Mouse (Mus musculus) cortical plate, adult 2 months (tissue): ENCODE measurements around the gene Cd160. TPM values are rescaled to one million over a fixed set of nuclear protein-coding genes. Genes with fewer than 3 reads are reported as not detected.

Experiments
- H3K27ac ChIP-seq: fragments of 200-500 bp; 2 replicates; pipeline ENCODE4 v1.5.1; 2012; ENCODE audit warnings: low read length, control low read depth, inconsistent platforms; ENCODE audit not compliant: insufficient read depth
- H3K4me1 ChIP-seq: fragments of 200-500 bp; 2 replicates; pipeline ENCODE4 v1.6.1; 2011; ENCODE audit warnings: low read length; ENCODE audit not compliant: control insufficient read depth, insufficient read depth
- H3K4me3 ChIP-seq: fragments of 200-500 bp; 2 replicates; pipeline ENCODE4 v1.5.1; 2011; ENCODE audit warnings: mild to moderate bottlenecking, low read length, control low read depth; ENCODE audit not compliant: insufficient read depth
- CTCF ChIP-seq: fragments of 200-500 bp; IDR thresholded peaks from 2 replicates; pipeline ENCODE4 v1.5.1; 2011; ENCODE audit warnings: mild to moderate bottlenecking, control low read depth, low read length; ENCODE audit not compliant: insufficient read depth; ENCODE audit errors: extremely low read depth
- POLR2A ChIP-seq: fragments of 200-500 bp; IDR thresholded peaks from 2 replicates; pipeline ENCODE4 v1.6.1; 2011; ENCODE audit warnings: mild to moderate bottlenecking, low read length, control low read depth; ENCODE audit not compliant: insufficient read depth; ENCODE audit errors: extremely low read depth
- polyA plus RNA-seq: library from polyadenylated mRNA; depleted of rRNA; stranded (reverse); fragments of >200 nt; gene quantifications from 2 replicates; pipeline ENCODE4 v1.2.3, GENCODE M21; 2012

Cd160 gene
- polyA plus RNA-seq, 1 experiment = not detected

- H3K27ac ChIP-seq = no peak overlapping the region
- H3K4me3 ChIP-seq = no peak overlapping the region
- no peaks in the 10 kb centered on the region for H3K4me1 ChIP-seq
- TF ChIP-seq POLR2A (no peak), CTCF (peak; percentile 34)
These were observed 16.0 kb downstream of the Cd160 start for GRCm38 (mm10) chr3:96813106-96813505.

DNA sequence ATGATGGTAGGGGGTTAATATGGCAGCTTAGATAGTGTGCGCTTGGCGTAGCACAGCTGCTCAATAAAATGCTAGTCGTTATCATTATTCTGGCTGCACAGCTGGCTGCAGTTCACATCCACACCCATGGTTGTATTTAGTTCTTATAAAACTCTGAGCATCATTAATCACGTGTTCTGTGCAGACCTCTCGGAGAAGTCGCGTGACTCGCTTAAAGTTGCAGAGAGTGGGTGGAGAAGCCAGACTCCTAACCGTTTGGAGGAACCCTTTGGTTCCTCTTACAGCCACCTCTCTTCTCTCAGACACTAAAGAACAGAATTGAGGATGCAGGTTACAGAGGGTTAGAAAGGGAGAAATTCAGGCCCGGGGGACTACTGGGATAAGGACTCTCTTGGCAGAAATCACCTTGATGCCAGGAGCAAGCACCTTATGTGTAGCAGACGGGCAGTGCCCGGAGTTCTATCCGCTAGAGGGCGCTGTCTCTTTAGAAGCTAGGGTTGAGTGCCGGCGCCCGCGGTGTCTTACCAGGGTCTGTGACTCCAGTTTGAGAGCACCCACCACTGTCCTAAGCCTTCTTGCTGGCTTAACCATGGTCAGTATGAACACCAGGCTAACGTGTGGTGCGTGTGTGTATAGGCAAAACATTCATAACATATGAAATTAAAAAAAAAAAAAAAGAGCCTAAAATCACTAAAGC, 16.6 kb downstream of the Cd160 start:
- H3K27ac ChIP-seq = no peak overlapping the region
- no peak overlapping the region for H3K4me3 ChIP-seq
- peak; percentile 47 for TF ChIP-seq CTCF
- TF ChIP-seq POLR2A = no peak
- H3K4me1 ChIP-seq = no peaks in the 10 kb centered on the region

DNA sequence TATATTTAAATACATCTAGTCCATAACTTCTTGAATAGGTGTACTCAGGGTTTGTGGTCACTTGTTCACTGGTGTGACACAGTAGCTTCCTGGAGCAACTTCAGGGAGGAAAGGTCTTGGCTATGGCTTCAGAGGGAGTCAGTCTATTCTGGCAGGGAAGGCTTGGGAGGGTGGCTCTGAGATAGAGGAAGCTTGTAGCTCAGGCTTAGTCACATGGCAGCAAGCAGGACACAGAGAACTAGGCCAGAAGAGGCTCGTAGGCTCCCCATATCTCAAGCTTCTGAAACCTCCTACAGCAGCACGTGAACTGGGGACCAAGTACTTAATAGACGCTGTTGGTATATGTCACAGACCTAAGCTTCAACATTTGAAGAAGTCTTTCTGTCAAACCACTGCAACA, 17.9 kb downstream of the Cd160 start:
- H3K27ac ChIP-seq = no peak overlapping the region
- no peaks in the 10 kb centered on the region for H3K4me1 ChIP-seq
- H3K4me3 ChIP-seq = no peak overlapping the region
- TF ChIP-seq CTCF (no peak), POLR2A (no peak)

GRCm38 (mm10) chr3:96808651-96809050, 20.5 kb downstream of the Cd160 start:
- Histone ChIP-seq H3K4me1 (no peaks in the 10 kb centered on the region), H3K27ac (no peak overlapping the region), H3K4me3 (no peak overlapping the region)
- TF ChIP-seq POLR2A (no peak), CTCF (no peak)

DNA sequence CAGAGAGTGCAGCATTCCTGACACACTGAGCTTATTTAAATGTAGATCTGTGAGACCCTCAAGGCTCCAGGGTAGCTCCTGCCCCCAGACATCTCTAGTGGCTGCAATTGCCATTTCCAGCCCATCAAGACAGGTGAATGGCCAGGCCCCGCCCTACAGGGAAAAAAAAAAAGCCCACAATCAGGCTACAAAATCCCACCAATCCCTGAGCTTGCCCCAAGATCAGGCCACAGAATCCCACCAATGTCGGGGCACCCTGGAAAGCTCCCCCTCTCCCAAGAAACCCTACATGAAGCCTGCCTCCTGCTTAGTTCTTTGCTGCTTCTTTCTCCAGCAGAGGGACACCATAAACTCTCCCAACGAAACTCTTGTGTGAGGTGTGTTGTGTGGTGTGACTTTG, 21.0 kb downstream of the Cd160 start:
- Histone ChIP-seq H3K4me3 (no peak overlapping the region), H3K27ac (no peak overlapping the region), H3K4me1 (no peaks in the 10 kb centered on the region)
- TF ChIP-seq CTCF (no peak), POLR2A (no peak)

DNA sequence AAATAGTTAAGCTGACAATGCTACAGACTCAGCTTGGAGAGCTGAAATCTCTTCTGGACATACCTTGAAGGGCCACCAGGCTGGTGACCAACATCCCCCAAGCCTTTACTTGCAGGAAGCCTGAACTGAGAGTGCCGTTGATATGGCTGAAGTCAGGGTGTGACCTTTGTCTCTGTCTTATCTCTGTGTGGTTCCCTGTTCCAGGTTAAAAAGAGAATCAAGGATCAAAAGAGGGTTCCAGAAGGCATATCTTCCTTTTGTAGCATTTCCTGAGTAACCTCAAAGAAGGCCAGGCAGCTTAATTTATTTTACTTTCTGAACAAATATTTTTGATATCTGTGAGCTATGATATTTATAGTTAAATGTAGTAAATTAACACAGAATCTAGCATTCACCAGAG, 26.9 kb downstream of the Cd160 start:
- Histone ChIP-seq H3K27ac (no peak overlapping the region), H3K4me1 (no peaks in the 10 kb centered on the region), H3K4me3 (no peak overlapping the region)
- no peak for TF ChIP-seq CTCF
- TF ChIP-seq POLR2A = no peak

DNA sequence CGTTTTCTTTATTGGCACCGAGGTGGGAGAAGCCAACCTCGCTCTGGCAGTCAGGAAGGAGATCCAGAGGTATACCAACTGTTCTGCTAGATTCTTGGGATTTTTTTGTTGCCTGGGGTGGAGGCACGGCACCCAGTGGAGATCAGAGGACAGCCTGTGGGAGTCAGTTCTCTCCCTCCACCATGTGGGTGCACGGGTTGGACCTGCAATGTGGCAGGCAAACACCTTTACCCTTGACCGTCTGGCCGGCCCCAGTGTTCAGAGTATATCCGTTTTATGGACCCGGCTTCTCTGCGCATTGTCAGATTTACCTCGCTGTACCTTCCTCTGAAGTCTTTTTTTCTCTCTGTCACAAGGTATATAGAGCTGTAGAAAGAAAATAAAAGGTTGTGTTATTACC, 28.9 kb downstream of the Cd160 start:
- no peak overlapping the region for H3K4me3 ChIP-seq
- no peak overlapping the region for H3K27ac ChIP-seq
- no peak for TF ChIP-seq CTCF
- no peak for TF ChIP-seq POLR2A
- H3K4me1 ChIP-seq = no peaks in the 10 kb centered on the region

DNA sequence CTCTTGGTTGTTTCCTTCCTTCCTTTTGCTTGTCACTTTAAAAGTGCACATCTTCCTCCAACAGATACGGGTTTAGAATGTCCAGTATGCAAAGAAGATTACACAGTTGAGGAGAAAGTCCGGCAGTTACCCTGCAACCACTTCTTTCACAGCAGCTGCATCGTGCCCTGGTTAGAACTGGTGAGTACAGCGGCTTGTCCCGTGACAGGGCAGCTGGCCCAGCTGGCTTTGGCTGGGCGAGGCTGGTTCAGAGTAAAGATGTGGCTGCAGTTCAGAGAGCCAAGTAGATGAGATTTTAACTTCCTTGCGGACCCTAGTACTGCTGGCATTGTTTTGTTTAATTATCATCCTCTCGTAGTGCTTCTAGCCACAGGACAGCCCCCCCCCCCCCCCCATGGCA, 40.6 kb downstream of the Cd160 start:
- H3K4me1 ChIP-seq = no peaks in the 10 kb centered on the region
- no peak for TF ChIP-seq CTCF
- no peak for TF ChIP-seq POLR2A
- no peak overlapping the region for H3K27ac ChIP-seq
- H3K4me3 ChIP-seq = no peak overlapping the region

GRCm38 (mm10) chr3:96787784-96788183, 41.4 kb downstream of the Cd160 start:
- Histone ChIP-seq H3K4me1 (no peaks in the 10 kb centered on the region), H3K4me3 (no peak overlapping the region), H3K27ac (no peak overlapping the region)
- TF ChIP-seq POLR2A (no peak), CTCF (no peak)

DNA sequence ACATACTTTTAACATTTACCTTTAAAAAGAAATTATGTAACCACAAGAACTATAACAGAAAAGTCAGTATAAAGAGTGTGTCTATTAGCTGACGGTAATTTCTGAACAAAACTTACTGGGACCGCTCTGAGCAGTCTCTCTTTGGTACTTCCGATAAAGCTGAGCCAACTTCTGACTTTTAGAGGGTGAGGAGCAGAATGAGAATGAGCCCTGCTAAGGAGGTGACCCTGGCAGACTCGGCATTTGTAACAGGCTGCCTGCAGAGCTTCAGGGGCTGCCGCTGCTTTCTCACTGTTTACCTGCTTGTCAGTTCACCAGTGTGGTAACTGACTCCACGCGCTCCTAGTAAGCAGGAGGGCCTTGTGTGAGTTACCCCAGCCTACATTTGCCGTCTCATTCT, 46.9 kb downstream of the Cd160 start:
- TF ChIP-seq POLR2A (no peak), CTCF (no peak)
- Histone ChIP-seq H3K4me1 (no peaks in the 10 kb centered on the region), H3K4me3 (no peak overlapping the region), H3K27ac (no peak overlapping the region)
